Mouse (Mus musculus): ENCODE results near the gene Arhgap22.

GRCm38 (mm10) chr14:33175059-33175821 lies 38.6 kb upstream of the Arhgap22 start:
- TF ChIP-seq POLR2A (IDR thresholded peaks at IDR 0.05; ENCODE audit: insufficient read depth, low read length) = no peak
- no peak for TF ChIP-seq CTCF (IDR thresholded peaks at IDR 0.05; ENCODE audit: low read depth, low read length)
- no peak for TF ChIP-seq EP300 (IDR thresholded peaks at IDR 0.05; ENCODE audit: insufficient read depth, low read depth, low read length)

All from ES-Bruce4 (cell line).